Mouse (Mus musculus): Measurements from ENCODE around the gene Gm49345. TPM values are rescaled to one million over a fixed set of nuclear protein-coding genes. Genes with fewer than 3 reads are reported as not detected.

Gene Gm49345
- not detected in 2 replicates for polyA plus RNA-seq (2015; fragmentation: Nextera tagmentation; extraction: Ambion mirVana)

DNA sequence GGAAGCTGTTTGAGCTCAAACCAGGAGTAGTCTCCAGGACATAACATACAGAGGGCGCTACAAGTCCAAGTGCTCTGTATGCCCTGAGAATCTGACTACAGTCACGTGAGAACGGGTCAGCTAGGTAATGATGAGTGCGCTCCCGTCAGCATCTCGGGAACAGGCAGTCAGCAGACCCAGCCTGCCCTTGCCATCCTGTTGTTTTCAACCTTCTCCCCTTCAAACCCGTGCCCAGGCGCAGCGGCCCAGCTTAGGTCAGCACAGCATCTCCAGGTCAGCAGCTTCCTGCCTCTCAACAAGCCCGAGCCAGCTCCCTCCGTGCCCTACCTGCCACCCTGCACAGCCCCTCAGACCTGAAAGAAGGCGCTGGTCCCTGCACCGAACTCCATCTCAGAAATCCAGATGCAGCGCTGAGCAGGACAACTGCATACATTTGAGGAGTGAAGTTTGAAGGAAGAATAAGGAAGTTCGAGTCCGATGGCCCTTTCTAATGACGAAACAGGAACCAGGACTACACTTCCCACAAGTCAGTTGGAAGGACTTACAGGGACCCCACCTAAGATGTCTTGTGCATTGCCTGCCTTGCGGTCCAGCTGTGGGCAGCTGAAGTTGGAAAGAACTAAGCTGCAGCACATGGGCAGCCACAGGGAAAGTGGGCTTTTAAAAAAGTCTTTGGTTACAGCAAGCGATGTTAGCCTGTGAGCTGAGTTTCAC, at the start of gene Gm49345, which contains the start of gene Zfp729a:
Gene Gm49345 (minus strand): TSS at position 476 of the 714 bp plus-strand sequence.
Gene Zfp729a (minus strand): TSS at position 498 of the 714 bp plus-strand sequence.

DNA sequence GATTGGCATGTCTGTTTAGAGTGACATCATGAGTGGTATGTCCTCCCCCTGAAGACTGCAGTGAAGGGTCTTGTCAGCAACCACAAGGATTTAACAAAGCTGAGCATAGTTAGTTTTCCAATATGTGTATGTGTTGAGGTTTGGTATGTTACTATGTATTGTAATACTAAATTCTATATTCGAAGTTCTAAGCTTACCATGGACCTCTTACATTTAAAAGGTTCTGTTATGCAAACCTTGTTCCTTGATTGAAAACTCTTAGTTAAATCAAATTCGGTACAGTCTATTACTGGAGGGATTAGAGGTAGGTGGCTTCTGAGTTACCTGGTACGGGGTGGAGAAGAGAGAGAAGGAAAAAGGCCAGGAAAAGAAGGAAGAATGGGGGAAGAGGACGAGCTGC, 49.4 kb upstream of the Gm49345 start, which contains the start of gene Zfp738:
Gene Zfp738 (minus strand): TSS at position 101 of the 400 bp plus-strand sequence.

DNA sequence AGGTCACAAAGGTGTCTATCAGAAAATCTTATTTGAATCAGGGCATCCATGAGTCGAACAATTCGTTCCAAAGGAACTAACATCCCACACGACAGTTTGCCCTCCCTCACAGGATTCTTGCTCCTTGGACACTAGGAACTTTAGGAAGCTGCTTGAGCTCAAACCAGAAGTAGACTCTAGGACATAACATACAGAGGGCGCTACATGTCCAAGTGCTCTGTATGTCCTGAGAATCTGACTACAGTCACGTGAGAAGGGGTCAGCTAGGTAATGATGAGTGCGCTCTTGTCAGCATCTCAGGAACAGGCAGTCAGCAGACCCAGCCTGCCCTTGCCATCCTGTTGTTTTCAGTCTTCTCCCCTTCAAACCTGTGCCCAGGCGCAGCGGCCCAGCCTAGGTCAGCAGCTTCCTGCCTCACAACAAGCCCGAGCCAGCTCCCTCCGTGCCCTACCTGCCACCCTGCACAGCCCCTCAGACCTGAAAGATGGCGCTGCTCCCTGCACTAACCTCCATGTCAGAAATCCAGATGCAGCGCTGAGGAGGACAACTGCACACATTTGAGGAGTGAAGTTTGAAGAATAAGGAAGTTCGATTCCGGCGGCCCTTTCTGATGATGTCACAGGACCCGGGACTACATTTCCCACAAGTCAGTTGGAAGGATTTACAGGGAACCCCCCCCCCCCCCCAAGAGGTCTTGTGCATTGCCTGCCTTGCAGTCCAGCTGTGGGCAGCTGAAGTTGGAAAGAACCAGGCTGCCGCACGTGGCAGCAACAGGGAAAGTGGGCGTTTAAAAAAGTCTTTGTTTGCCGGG, 28.3 kb downstream of the Gm49345 start, which contains the start of gene Zfp729b:
Gene Zfp729b (minus strand): TSS at position 642 of the 811 bp plus-strand sequence.

DNA sequence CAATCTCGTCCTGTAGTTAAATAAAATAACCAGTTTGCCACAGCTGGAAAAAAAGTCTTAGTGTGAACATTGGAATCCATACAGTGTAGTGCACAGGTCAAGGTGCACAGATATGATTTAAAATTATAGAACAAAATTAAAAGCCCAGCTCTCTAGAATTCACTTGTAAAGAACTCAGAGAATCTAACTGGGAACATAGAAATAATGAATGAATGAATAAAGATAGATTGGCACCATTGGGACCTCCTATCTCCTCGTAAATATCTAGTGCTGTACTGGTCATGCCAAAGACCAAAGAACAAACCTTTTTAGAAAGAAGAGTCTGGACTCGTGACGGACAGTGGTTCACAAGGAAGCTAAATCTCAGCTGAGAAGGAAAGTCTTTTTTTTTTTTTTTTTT, 83.8 kb downstream of the Gm49345 start, which contains the start of gene Zfp748:
Gene Zfp748 (minus strand): TSS at position 101 of the 400 bp plus-strand sequence.

Other genes starting within 250 kb of the Gm49345 start
- gene Zfp429, start 237.9 kb downstream of the Gm49345 start, polyA plus RNA-seq (2015; fragmentation: Nextera tagmentation; extraction: Ambion mirVana), result 2.1 and 2.4 TPM in 2 replicates
- 0.41 and 0.76 TPM in 2 replicates for gene Zfp459, start 216.4 kb downstream of the Gm49345 start, polyA plus RNA-seq (2015; fragmentation: Nextera tagmentation; extraction: Ambion mirVana)
- 5.7 and 7.4 TPM in 2 replicates for gene Zfp874a, start 186.1 kb downstream of the Gm49345 start, polyA plus RNA-seq (2015; fragmentation: Nextera tagmentation; extraction: Ambion mirVana)
- 3.1 and 3.8 TPM in 2 replicates for gene Zfp874b, start 153.5 kb downstream of the Gm49345 start, polyA plus RNA-seq (2015; fragmentation: Nextera tagmentation; extraction: Ambion mirVana)
- 3.3 and 3.8 TPM in 2 replicates for gene Zfp58, start 137.2 kb downstream of the Gm49345 start, polyA plus RNA-seq (2015; fragmentation: Nextera tagmentation; extraction: Ambion mirVana)
- not detected in 2 replicates for gene Gm26965, start 111.6 kb downstream of the Gm49345 start, polyA plus RNA-seq (2015; fragmentation: Nextera tagmentation; extraction: Ambion mirVana)
- gene Zfp87, start 111.6 kb downstream of the Gm49345 start, polyA plus RNA-seq (2015; fragmentation: Nextera tagmentation; extraction: Ambion mirVana), result 14.5 and 17.2 TPM in 2 replicates
- gene Zfp748, start 83.9 kb downstream of the Gm49345 start, polyA plus RNA-seq (2015; fragmentation: Nextera tagmentation; extraction: Ambion mirVana), result 3.8 and 3.9 TPM in 2 replicates
- gene Zfp729b, start 28.1 kb downstream of the Gm49345 start, polyA plus RNA-seq (2015; fragmentation: Nextera tagmentation; extraction: Ambion mirVana), result 1.8 and 2.7 TPM in 2 replicates
- gene Zfp729a, start within 50 bp of the Gm49345 start, polyA plus RNA-seq (2015; fragmentation: Nextera tagmentation; extraction: Ambion mirVana), result 1.5 and 2.4 TPM in 2 replicates
- 4.5 and 6.9 TPM in 2 replicates for gene Zfp738, start 49.3 kb upstream of the Gm49345 start, polyA plus RNA-seq (2015; fragmentation: Nextera tagmentation; extraction: Ambion mirVana)
- 1.8 and 2.3 TPM in 2 replicates for gene Zfp65, start 91.4 kb upstream of the Gm49345 start, polyA plus RNA-seq (2015; fragmentation: Nextera tagmentation; extraction: Ambion mirVana)
- gene Zfp85, start 117.5 kb upstream of the Gm49345 start, polyA plus RNA-seq (2015; fragmentation: Nextera tagmentation; extraction: Ambion mirVana), result 1.5 and 2.0 TPM in 2 replicates
- gene Zfp493, start 141.9 kb upstream of the Gm49345 start, polyA plus RNA-seq (2015; fragmentation: Nextera tagmentation; extraction: Ambion mirVana), result 0.46 and 0.89 TPM in 2 replicates
- gene Zfp273, start 176.0 kb upstream of the Gm49345 start, polyA plus RNA-seq (2015; fragmentation: Nextera tagmentation; extraction: Ambion mirVana), result 1.9 and 3.6 TPM in 2 replicates
- gene Gm10037, start 193.3 kb upstream of the Gm49345 start, polyA plus RNA-seq (2015; fragmentation: Nextera tagmentation; extraction: Ambion mirVana), result 0.66 and 1.2 TPM in 2 replicates
- not detected in 2 replicates for gene BC048507, start 225.6 kb upstream of the Gm49345 start, polyA plus RNA-seq (2015; fragmentation: Nextera tagmentation; extraction: Ambion mirVana)

Data from spleen, postnatal 0 days (tissue).